Mouse (Mus musculus) neural tube, embryonic 15.5 days (tissue): ENCODE measurements at regions not wholly inside any gene's neighbourhood (a gene's known extent, or its start where the extent isn't known, plus 50 kb on each side); places are given as distances from the start of the nearest gene placed in this dataset.

ENCODE experiments used
- ATAC-seq: fragments of 200-750 bp; cut with Nextera tagmentation; 2 replicates; pipeline ENCODE4 v1.8.0; 2017; ENCODE audit warnings: mild to moderate bottlenecking, moderate TSS enrichment, moderate library complexity; ENCODE audit not compliant: low FRiP score
- H3K27ac ChIP-seq: fragments of 300-500 bp; sonication (generic); replicated peaks from 2 replicates; pipeline ENCODE4 v1.5.1; 2015; ENCODE audit warnings: mild to moderate bottlenecking, inconsistent platforms
- H3K27me3 ChIP-seq: fragments of 300-500 bp; sonication (generic); replicated peaks from 2 replicates; pipeline ENCODE4 v1.6.1; 2015; ENCODE audit warnings: inconsistent platforms
- H3K36me3 ChIP-seq: fragments of 300-500 bp; sonication (generic); 2 replicates; pipeline ENCODE4 v1.6.1; 2015; ENCODE audit warnings: inconsistent platforms
- H3K4me1 ChIP-seq: fragments of 300-500 bp; sonication (generic); 2 replicates; pipeline ENCODE4 v1.6.1; 2015; ENCODE audit warnings: inconsistent platforms
- H3K4me2 ChIP-seq: fragments of 300-500 bp; sonication (generic); 2 replicates; pipeline ENCODE4 v1.6.1; 2015; ENCODE audit warnings: inconsistent platforms, mild to moderate bottlenecking, moderate library complexity
- H3K4me3 ChIP-seq: fragments of 300-500 bp; sonication (generic); replicated peaks from 2 replicates; pipeline ENCODE4 v1.5.1; 2015; ENCODE audit warnings: mild to moderate bottlenecking, inconsistent platforms
- H3K9ac ChIP-seq: fragments of 300-500 bp; sonication (generic); replicated peaks from 2 replicates; pipeline ENCODE4 v1.6.1; 2015; ENCODE audit warnings: mild to moderate bottlenecking, inconsistent platforms
- H3K9me3 ChIP-seq: fragments of 300-500 bp; sonication (generic); replicated peaks from 2 replicates; pipeline ENCODE4 v1.6.1; 2016; ENCODE audit warnings: inconsistent platforms
- WGBS: fragments of 180-500 bp; shearing (Covaris S2); methylation state at CpG from one replicate; pipeline ENCODE4 v1.1.7; 2015; ENCODE audit warnings: mixed read lengths; 5-methylcytosine and 5-hydroxymethylcytosine counted together

DNA sequence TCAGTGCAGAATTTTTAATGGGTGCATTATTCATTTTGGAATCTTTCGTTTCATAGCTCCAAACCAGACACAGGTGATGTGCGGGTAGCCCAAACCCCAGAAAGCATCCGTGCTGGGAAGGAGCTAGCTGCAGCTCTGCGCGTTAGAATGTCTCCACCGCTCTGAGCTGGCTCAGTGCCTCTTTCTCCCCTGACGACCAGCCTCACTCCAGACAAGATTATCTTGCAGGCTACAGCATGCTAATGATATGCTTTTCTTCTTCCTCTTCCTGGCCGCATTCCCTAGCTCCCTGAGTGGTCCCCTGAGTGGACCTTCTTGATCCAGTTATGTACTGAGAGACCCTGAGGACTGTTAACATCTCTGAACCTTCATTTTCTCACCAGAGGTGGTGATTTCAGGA lies 624.4 kb upstream of the Fam19a5 start:
- H3K27me3 ChIP-seq = no peaks in the 10 kb centered on the region
- 26% methylated on average over 8 of the region's 8 CpGs for WGBS
- no peaks in the 10 kb centered on the region for H3K9me3 ChIP-seq
- H3K4me2 ChIP-seq = no peak overlapping the region
- H3K27ac ChIP-seq = 0 out of 2 replicates have a peak overlapping the region, but pooled peaks have one; percentile 19
- no peak overlapping the region for H3K4me3 ChIP-seq
- no peak for ATAC-seq
- no peaks in the 10 kb centered on the region for H3K36me3 ChIP-seq
- H3K4me1 ChIP-seq = peaks cover 21% of the 10 kb centered on the region
- H3K9ac ChIP-seq = no peak overlapping the region

DNA sequence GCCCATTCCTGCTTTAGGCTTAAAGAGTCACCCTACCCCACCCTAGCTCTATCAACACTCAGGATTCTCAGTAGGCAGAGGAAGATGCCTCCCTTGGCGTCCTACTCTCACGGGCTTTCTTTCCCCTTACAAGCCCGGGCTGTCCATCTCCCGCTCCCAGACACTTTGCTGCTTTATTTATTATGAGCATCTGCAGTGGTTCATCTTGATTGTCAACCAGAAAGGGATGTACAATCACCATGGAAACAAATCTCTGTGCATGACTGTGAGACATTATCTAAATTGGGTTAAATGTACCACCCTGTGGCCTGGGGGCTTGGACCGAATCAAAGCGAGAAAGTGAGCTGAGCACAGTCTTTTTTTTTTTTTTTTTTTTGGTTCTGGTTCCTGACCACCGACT lies 623.9 kb upstream of the Fam19a5 start:
- Histone ChIP-seq H3K27ac (0 out of 2 replicates have a peak overlapping the region, but pooled peaks have one; percentile 19), H3K27me3 (no peaks in the 10 kb centered on the region), H3K4me1 (peaks cover 26% of the 10 kb centered on the region), H3K36me3 (no peaks in the 10 kb centered on the region), H3K9ac (no peak overlapping the region), H3K4me3 (no peak overlapping the region), H3K9me3 (no peaks in the 10 kb centered on the region), H3K4me2 (no peak overlapping the region)
- WGBS = 10% methylated on average over 7 of the region's 7 CpGs
- no peak for ATAC-seq

DNA sequence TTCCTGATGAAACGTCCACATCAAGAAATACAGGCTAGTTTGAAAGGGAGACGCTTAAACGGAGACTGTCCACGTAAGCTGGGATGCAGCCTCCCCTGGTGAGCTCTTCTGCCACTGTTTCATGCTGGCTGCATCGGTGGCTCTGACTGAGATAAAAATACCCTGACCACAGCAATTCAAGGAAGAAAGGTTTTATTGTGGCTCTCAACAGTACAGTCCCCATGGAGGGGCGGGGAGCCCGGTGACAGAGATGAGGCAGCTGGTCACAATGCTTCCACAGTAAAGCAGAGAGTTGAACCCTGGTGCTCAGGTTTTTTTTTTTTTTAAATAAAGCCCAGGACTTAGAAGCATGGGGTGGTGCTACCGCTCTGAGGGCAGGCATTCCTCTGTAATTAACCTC lies 622.7 kb upstream of the Fam19a5 start:
- 4% methylated on average over 8 of the region's 8 CpGs for WGBS
- Histone ChIP-seq H3K9me3 (no peaks in the 10 kb centered on the region), H3K27me3 (no peaks in the 10 kb centered on the region), H3K4me2 (no peak overlapping the region), H3K4me1 (peaks cover 33% of the 10 kb centered on the region), H3K4me3 (no peak overlapping the region), H3K36me3 (no peaks in the 10 kb centered on the region), H3K27ac (no peak overlapping the region), H3K9ac (no peak overlapping the region)
- ATAC-seq = no peak

DNA sequence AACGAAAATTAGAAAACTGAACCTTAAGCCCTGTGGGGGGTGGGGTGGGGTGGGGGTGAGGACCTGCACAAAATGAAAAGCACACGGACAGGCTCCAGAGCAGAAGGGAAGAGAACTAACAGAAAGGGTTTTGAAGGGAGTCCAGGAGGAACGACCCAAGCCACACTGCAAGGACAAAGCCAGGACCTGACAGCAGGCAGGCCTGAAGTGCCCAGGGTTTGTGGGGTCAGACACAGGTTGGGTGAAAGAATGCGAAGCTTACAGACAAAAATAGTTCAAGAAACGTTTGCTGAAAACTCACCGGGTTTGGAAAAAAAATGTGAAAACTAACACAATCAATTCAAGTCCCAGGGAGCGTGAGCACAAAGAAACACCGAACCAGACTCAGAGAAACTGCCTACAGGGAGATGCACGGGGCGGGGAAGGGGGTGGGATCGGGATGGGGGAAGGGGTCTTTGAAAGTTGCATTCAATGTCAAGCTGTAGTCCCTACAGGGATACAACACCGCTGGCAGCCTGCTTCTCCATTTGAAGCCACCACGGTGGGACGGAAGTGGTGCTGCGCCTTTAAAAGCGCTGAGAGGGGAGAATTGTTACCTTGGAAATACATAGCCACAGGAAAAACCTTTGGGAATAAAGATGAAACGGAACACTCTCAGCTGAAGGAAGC lies 618.9 kb upstream of the Fam19a5 start:
- H3K9me3 ChIP-seq = no peaks in the 10 kb centered on the region
- H3K4me2 ChIP-seq = peak overlapping the region; percentile 44
- H3K36me3 ChIP-seq = no peaks in the 10 kb centered on the region
- no peak overlapping the region for H3K27ac ChIP-seq
- ATAC-seq = no peak
- H3K27me3 ChIP-seq = no peaks in the 10 kb centered on the region
- 10% methylated on average over 17 of the region's 17 CpGs for WGBS
- no peak overlapping the region for H3K4me3 ChIP-seq
- H3K9ac ChIP-seq = no peak overlapping the region
- H3K4me1 ChIP-seq = peaks cover 24% of the 10 kb centered on the region

DNA sequence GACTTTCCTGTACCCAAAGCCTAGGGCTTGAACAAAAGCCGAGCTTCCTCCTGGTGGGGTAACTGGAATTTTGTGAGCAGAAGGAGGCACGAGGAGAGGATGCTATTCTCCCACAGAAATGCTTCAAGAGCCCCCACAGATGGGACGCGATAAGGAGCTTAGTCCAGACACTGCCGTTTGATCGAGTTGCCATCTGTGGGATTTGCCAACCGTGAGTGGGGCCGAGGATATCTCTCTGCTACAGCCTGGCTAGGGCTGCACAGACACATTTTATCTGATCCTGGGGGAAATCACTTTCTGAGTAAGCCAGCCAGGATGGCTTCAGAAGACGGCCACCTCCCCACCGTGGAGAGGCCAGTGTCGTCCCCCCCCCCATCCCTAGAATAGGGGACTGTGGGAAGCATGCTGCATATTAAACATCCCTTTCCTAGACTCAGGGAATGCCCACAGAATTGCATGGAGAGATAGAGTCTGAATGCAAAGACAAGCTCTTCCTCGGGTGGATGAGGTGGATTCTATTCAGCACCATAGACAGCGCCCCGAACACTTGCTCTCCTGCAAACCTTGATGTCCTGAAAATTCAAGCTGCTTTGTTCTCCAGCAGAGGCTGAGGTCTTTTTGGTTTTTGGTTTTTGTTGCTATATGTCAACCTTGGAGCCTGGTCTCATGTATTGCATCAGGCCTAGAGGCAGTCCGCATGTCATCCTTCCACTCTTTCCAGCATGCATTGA lies 611.6 kb upstream of the Fam19a5 start:
- no peak overlapping the region for H3K4me2 ChIP-seq
- H3K9ac ChIP-seq = no peak overlapping the region
- H3K27me3 ChIP-seq = no peaks in the 10 kb centered on the region
- no peak for ATAC-seq
- H3K4me3 ChIP-seq = no peak overlapping the region
- H3K9me3 ChIP-seq = no peaks in the 10 kb centered on the region
- no peaks in the 10 kb centered on the region for H3K4me1 ChIP-seq
- no peak overlapping the region for H3K27ac ChIP-seq
- no peaks in the 10 kb centered on the region for H3K36me3 ChIP-seq
- 53% methylated on average over 15 of the region's 15 CpGs for whole genome bisulfite sequencing

- WGBS = 93% methylated on average over 3 of the region's 3 CpGs
- Histone ChIP-seq H3K9ac (no peak overlapping the region), H3K27me3 (no peaks in the 10 kb centered on the region), H3K4me3 (no peak overlapping the region), H3K27ac (no peak overlapping the region), H3K9me3 (no peaks in the 10 kb centered on the region), H3K4me2 (no peak overlapping the region), H3K4me1 (no peaks in the 10 kb centered on the region), H3K36me3 (no peaks in the 10 kb centered on the region)
- no peak for ATAC-seq
Measured at GRCm38 (mm10) chr15:86937364-86937763, 606.7 kb upstream of the Fam19a5 start.

- Histone ChIP-seq H3K9ac (no peak overlapping the region), H3K4me1 (0 out of 2 replicates have a peak, but pooled peaks cover 3% of the 10 kb centered on the region), H3K27me3 (no peaks in the 10 kb centered on the region), H3K36me3 (no peaks in the 10 kb centered on the region), H3K4me3 (no peak overlapping the region), H3K27ac (no peak overlapping the region), H3K4me2 (no peak overlapping the region), H3K9me3 (no peaks in the 10 kb centered on the region)
- 65% methylated on average over 7 of the region's 7 CpGs for WGBS
- no peak for ATAC-seq
Measured at GRCm38 (mm10) chr15:86944529-86944928, 599.6 kb upstream of the Fam19a5 start.

GRCm38 (mm10) chr15:86952593-86952992 lies 591.5 kb upstream of the Fam19a5 start:
- no peak for ATAC-seq
- no peak overlapping the region for H3K27ac ChIP-seq
- no peak overlapping the region for H3K4me2 ChIP-seq
- H3K4me3 ChIP-seq = no peak overlapping the region
- H3K9ac ChIP-seq = no peak overlapping the region
- no peaks in the 10 kb centered on the region; the same call in 1 of the 2 replicates for H3K4me1 ChIP-seq
- H3K9me3 ChIP-seq = no peaks in the 10 kb centered on the region
- no peaks in the 10 kb centered on the region for H3K36me3 ChIP-seq
- 69% methylated on average over 5 of the region's 5 CpGs for WGBS
- H3K27me3 ChIP-seq = no peaks in the 10 kb centered on the region

- H3K36me3 ChIP-seq = no peaks in the 10 kb centered on the region
- H3K27ac ChIP-seq = no peak overlapping the region
- H3K4me3 ChIP-seq = no peak overlapping the region
- H3K27me3 ChIP-seq = no peaks in the 10 kb centered on the region
- 84% methylated on average over 8 of the region's 8 CpGs for WGBS
- H3K9me3 ChIP-seq = no peaks in the 10 kb centered on the region
- H3K4me1 ChIP-seq = no peaks in the 10 kb centered on the region; the same call in 1 of the 2 replicates
- no peak overlapping the region for H3K4me2 ChIP-seq
- no peak for ATAC-seq
- H3K9ac ChIP-seq = no peak overlapping the region
Measured at GRCm38 (mm10) chr15:86957872-86958271, 586.2 kb upstream of the Fam19a5 start.

- Histone ChIP-seq H3K27ac (no peak overlapping the region), H3K27me3 (no peaks in the 10 kb centered on the region), H3K9ac (no peak overlapping the region), H3K4me2 (no peak overlapping the region), H3K4me3 (no peak overlapping the region), H3K4me1 (peaks cover 7% of the 10 kb centered on the region; the same call in 1 of the 2 replicates), H3K36me3 (no peaks in the 10 kb centered on the region), H3K9me3 (no peaks in the 10 kb centered on the region)
- no peak for ATAC-seq
- 88% methylated on average over 2 of the region's 2 CpGs for WGBS
Measured at GRCm38 (mm10) chr15:86962921-86963320, 581.2 kb upstream of the Fam19a5 start.

GRCm38 (mm10) chr15:86963486-86963885 lies 580.6 kb upstream of the Fam19a5 start:
- Histone ChIP-seq H3K4me1 (peaks cover 7% of the 10 kb centered on the region; the same call in 1 of the 2 replicates), H3K9ac (no peak overlapping the region), H3K4me3 (no peak overlapping the region), H3K27ac (no peak overlapping the region; the same call in 1 of the 2 replicates), H3K4me2 (no peak overlapping the region), H3K36me3 (no peaks in the 10 kb centered on the region), H3K9me3 (no peaks in the 10 kb centered on the region), H3K27me3 (no peaks in the 10 kb centered on the region)
- 12% methylated on average over 3 of the region's 3 CpGs for WGBS
- no peak for ATAC-seq

DNA sequence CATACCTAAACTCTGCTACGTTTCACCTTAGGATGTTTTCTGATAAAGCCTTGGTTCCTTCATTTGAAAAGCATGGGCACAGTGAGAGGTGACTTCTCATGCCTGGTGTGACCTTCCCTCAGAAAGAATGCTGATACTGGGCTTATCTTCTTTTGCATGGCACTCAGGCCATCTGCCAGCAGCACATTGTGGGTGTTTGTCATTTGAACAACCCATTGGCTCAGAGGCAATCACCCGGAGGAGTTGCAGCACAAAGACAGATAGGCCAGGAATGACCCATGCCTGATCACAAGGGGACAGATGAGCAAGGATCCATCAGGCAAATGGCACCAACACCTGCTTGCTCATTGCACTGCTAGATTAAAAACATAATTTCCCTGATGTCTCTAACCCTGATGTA lies 572.7 kb upstream of the Fam19a5 start:
- Histone ChIP-seq H3K4me3 (no peak overlapping the region), H3K27ac (no peak overlapping the region)
- 92% methylated on average over 2 of the region's 2 CpGs for WGBS

More for the DNA sequence above, 572.7 kb upstream of the Fam19a5 start:
- Histone ChIP-seq H3K9me3 (no peaks in the 10 kb centered on the region), H3K4me2 (no peak overlapping the region), H3K4me1 (no peaks in the 10 kb centered on the region), H3K36me3 (no peaks in the 10 kb centered on the region), H3K27me3 (no peaks in the 10 kb centered on the region), H3K9ac (no peak overlapping the region)
- ATAC-seq = no peak
